Mouse (Mus musculus) limb, embryonic 14.5 days (tissue): ENCODE results near the gene Klhl11. TPM values are rescaled to one million over a fixed set of nuclear protein-coding genes. Genes with fewer than 3 reads are reported as not detected.

Source experiments
- ATAC-seq: fragments of 200-750 bp; cut with Nextera tagmentation; 2 replicates; pipeline ENCODE4 v1.8.0; 2017; ENCODE audit warnings: low read depth, moderate number of reproducible peaks, moderate TSS enrichment; ENCODE audit not compliant: low FRiP score
- DNase-seq: peaks from one replicate; pipeline ENCODE4 v3.0.0-alpha.2; 2015; ENCODE audit warnings: low spot score
- H3K27ac ChIP-seq: fragments of 300-500 bp; sonication (generic); replicated peaks from 2 replicates; pipeline ENCODE4 v1.5.1; 2014; ENCODE audit warnings: low read depth, mild to moderate bottlenecking, low read length, moderate library complexity, mixed read lengths
- H3K27me3 ChIP-seq: fragments of 300-500 bp; sonication (generic); 2 replicates; pipeline ENCODE4 v1.6.1; 2014; ENCODE audit warnings: low read length, mixed read lengths; ENCODE audit not compliant: control insufficient read depth, insufficient read depth
- H3K36me3 ChIP-seq: fragments of 300-500 bp; sonication (generic); 2 replicates; pipeline ENCODE4 v1.6.1; 2014; ENCODE audit warnings: mild to moderate bottlenecking, low read length, moderate library complexity, mixed read lengths; ENCODE audit not compliant: control insufficient read depth, insufficient read depth
- H3K4me1 ChIP-seq: fragments of 300-500 bp; sonication (generic); 2 replicates; pipeline ENCODE4 v1.6.1; 2014; ENCODE audit warnings: antibody characterized with exemption, low read length, mixed read lengths; ENCODE audit not compliant: control insufficient read depth, insufficient read depth
- H3K4me2 ChIP-seq: fragments of 300-500 bp; sonication (generic); replicated peaks from 2 replicates; pipeline ENCODE4 v1.6.1; 2014; ENCODE audit warnings: low read depth, mild to moderate bottlenecking, low read length, moderate library complexity; ENCODE audit not compliant: severe bottlenecking
- H3K4me3 ChIP-seq: fragments of 300-500 bp; sonication (generic); replicated peaks from 2 replicates; pipeline ENCODE4 v1.5.1; 2014; ENCODE audit warnings: low read length
- H3K9ac ChIP-seq: fragments of 300-500 bp; sonication (generic); 2 replicates; pipeline ENCODE4 v1.6.1; 2014; ENCODE audit warnings: mild to moderate bottlenecking, low read depth, low read length, moderate library complexity; ENCODE audit not compliant: severe bottlenecking
- H3K9me3 ChIP-seq: fragments of 300-500 bp; sonication (generic); 2 replicates; pipeline ENCODE4 v1.6.1; 2016; ENCODE audit warnings: low read length; ENCODE audit not compliant: control insufficient read depth
- POLR2A ChIP-seq: fragments of 200-500 bp; IDR thresholded peaks from 2 replicates; pipeline ENCODE4 v1.8.0; 2012; ENCODE audit warnings: inconsistent platforms, mild to moderate bottlenecking, moderate library complexity, borderline replicate concordance; ENCODE audit not compliant: insufficient read depth, insufficient read length; ENCODE audit errors: extremely low read depth
- WGBS: fragments of 180-500 bp; shearing (Covaris S2); extraction: QIAGEN DNeasy Blood & Tissue Kit; methylation state at CpG from one replicate; pipeline ENCODE4 v1.1.7; 2014; 5-methylcytosine and 5-hydroxymethylcytosine counted together
- polyA plus RNA-seq, 2 experiments: library from polyadenylated mRNA; depleted of rRNA in 1 of 2; stranded (reverse) in 1 of 2; unstranded in 1 of 2; fragments of >200 nt; fragmentation: Nextera tagmentation in 1 of 2; extraction: Ambion mirVana in 1 of 2; gene quantifications; 2 replicates each; pipeline versions ENCODE4 v1.2.1 to v1.2.3; 2012 to 2014

Gene Klhl11
- polyA plus RNA-seq (2012; rRNA removed) (5.5 and 5.8 TPM in 2 replicates), polyA plus RNA-seq (2014; fragmentation: Nextera tagmentation; extraction: Ambion mirVana) (11.5 and 12.5 TPM in 2 replicates)

DNA sequence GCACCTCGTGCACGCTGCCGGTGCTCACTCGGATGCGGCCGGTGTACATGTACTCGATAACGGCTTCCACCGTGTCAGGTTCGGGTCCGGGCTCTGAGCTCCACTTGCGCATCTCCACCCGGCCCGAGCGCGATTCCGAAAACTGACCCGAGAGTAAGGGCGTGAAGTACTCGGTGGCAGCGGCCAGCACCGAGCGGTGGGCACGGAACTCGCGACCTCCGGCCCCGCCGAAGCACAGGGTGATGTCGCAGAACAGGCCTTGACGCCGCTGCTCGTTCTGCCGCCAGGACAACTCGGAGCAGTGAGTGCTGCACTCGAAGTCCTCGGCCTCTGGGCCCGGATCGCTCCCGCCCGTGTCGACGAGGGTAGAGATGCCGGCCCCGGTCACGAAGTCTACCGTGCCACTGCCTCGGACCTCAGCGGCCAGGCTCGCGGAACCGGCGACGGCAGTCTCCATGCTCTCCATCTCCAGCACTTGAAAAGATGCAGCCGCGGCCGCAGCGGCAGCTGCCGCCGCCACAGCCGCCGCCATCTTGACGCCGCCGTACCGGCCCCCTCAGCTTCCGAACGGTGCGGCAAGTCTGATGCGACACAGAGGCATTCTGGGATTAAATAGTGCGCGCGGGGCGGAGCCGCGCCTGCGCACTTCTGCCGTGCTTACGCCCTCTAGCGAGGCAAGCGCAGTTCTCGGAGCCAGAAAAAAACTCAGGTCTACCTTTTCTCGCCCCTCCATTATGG, at the start of gene Klhl11:
Klhl11 (minus strand) TSS at position 545 of the 738 bp plus-strand sequence.
- Histone ChIP-seq H3K4me1 (peaks cover 18% of the 10 kb centered on the region), H3K27ac (peak within 1 kb of the TSS; percentile 81), H3K4me2 (peak within 1 kb of the TSS; percentile 90), H3K4me3 (peak within 1 kb of the TSS; percentile 99), H3K36me3 (peaks cover 15% of the 10 kb centered on the region), H3K9me3 (no peaks in the 10 kb centered on the region), H3K27me3 (no peaks in the 10 kb centered on the region), H3K9ac (peak within 1 kb of the TSS; percentile 93)
- DNase-seq = peak; percentile 93
- peak; percentile 96; the same call in 1 of the 2 replicates for TF ChIP-seq POLR2A
- ATAC-seq = peak; percentile 93
- 2% methylated on average over 74 of the region's 83 CpGs for WGBS

DNA sequence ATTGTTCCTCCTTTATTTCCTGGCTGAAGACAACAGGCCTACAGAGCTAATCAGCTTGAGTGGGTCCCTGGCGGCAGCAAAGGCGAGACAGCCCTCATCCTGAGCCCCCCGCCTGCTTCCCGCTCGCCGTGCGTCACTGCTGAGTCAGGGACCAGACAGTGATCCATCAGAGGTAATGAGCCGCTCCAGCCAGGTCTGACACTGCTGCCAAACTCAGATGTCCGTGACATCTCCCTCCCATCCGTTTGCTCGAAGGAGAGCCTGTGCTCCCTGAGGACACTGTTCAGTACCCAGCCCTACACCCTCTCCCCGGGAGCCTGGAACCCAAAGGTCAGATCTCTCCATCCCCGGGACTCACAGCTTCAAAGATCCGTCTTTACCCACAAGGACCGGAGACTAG, 48.3 kb upstream of the Klhl11 start:
- H3K27ac ChIP-seq = no peak overlapping the region
- no peak for TF ChIP-seq POLR2A
- DNase-seq = no peak
- peaks cover 78% of the 10 kb centered on the region for H3K36me3 ChIP-seq
- H3K9ac ChIP-seq = no peak overlapping the region
- no peak overlapping the region for H3K4me3 ChIP-seq
- 74% methylated on average over 15 of the region's 15 CpGs for WGBS
- no peak overlapping the region for H3K4me2 ChIP-seq
- H3K4me1 ChIP-seq = peaks cover 10% of the 10 kb centered on the region
- H3K27me3 ChIP-seq = no peaks in the 10 kb centered on the region
- H3K9me3 ChIP-seq = no peaks in the 10 kb centered on the region
- ATAC-seq = no peak

DNA sequence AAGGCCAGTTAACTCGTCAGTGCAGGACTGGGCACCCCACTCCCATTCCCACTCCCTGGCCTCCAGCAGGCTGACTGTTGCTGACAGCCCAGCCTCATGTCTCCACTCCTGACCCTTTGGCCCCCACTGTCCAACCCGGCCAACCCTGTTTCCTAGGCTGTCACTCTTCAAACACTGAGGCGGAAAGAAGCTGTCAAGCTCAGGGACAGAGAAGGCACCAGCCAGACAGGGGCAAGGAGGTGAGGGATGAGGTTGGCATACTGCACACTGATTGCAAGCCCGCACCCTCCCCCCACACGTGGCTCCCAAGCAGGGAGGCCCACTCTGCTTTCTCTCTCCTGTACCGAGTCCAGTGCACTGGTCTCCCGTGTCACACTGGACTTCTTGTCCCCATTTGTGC, 46.6 kb upstream of the Klhl11 start:
- H3K4me3 ChIP-seq = no peak overlapping the region
- WGBS = 87% methylated on average over 6 of the region's 7 CpGs
- H3K4me1 ChIP-seq = no peaks in the 10 kb centered on the region
- ATAC-seq (no peak), DNase-seq (no peak)
- H3K27me3 ChIP-seq = no peaks in the 10 kb centered on the region
- no peak overlapping the region for H3K9ac ChIP-seq
- H3K9me3 ChIP-seq = no peaks in the 10 kb centered on the region
- H3K27ac ChIP-seq = no peak overlapping the region
- no peak for TF ChIP-seq POLR2A
- peaks cover 94% of the 10 kb centered on the region for H3K36me3 ChIP-seq
- H3K4me2 ChIP-seq = no peak overlapping the region

DNA sequence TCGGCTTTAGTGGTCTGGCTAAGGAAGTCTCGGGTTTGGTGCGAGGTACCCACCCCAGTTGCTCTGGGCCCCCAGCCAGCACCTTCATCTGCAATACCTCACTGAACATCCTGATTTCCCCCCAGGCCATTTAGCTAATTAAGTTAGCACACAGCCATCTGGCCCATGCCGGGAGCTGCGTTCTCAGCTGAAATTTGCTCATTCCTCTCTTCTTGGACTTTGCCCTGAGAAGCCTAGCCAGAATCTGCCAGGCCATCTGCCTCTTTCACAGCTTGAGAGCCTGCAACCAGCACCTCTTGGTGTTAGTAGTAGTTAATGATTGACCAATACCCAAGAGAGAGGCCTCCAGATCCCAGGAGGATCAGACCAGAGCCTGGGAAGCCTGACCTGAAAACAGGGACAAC, 45.6 kb upstream of the Klhl11 start:
- no peak overlapping the region for H3K27ac ChIP-seq
- H3K4me2 ChIP-seq = no peak overlapping the region
- DNase-seq = no peak
- no peak overlapping the region for H3K9ac ChIP-seq
- no peak for TF ChIP-seq POLR2A
- H3K4me3 ChIP-seq = no peak overlapping the region
- ATAC-seq = no peak
- H3K4me1 ChIP-seq = no peaks in the 10 kb centered on the region
- H3K27me3 ChIP-seq = no peaks in the 10 kb centered on the region
- 56% methylated on average over 5 of the region's 5 CpGs for WGBS
- peaks cover 97% of the 10 kb centered on the region for H3K36me3 ChIP-seq
- no peaks in the 10 kb centered on the region for H3K9me3 ChIP-seq

DNA sequence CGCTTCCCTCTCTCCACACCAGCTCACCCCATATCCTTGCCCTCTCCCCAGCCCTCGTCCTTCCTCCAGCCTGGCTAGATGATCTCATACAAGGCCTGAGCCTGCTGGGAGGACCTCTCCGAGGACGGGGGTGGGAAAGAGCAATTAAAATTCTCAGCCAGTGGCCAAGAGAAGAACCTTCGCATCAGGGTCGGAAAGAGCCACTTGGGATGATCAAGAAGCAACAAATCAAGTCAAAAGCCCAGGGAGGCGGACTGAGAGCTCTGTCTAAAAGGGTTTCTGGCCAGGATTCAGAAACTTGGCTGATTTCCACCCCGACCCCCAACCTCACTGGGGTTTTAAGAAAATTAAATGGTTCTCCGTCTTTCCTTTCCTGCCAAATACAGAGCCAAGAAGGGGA, 43.8 kb upstream of the Klhl11 start:
- Histone ChIP-seq H3K4me1 (no peaks in the 10 kb centered on the region), H3K9ac (no peak overlapping the region), H3K27ac (no peak overlapping the region), H3K4me3 (no peak overlapping the region), H3K9me3 (no peaks in the 10 kb centered on the region), H3K4me2 (no peak overlapping the region), H3K27me3 (no peaks in the 10 kb centered on the region), H3K36me3 (peaks cover 95% of the 10 kb centered on the region)
- peak; percentile 32; the same call in 1 of the 2 replicates for ATAC-seq
- DNase-seq = peak; percentile 64
- WGBS = 67% methylated on average over 9 of the region's 9 CpGs
- TF ChIP-seq POLR2A = no peak

DNA sequence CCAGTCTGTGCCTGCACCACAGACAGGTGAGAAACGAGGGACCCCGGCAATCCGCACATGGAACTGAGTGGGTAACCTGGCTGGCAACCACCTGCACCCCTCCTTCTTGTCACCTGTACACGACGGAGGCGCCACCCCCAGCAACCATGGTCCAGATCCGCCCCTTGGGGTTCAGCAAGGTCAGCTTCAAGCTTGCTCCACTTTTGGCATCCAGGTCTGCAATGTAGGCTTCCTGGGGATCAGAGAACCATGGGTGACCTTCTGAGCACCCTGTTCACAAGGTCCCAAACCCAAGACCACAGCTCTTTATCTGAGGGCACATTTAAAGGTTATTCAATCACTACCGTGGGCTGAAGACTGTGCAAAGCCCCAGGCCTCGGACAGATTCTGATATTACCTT, 43.2 kb upstream of the Klhl11 start:
- Histone ChIP-seq H3K4me2 (no peak overlapping the region), H3K4me3 (no peak overlapping the region), H3K9me3 (no peaks in the 10 kb centered on the region), H3K9ac (no peak overlapping the region), H3K4me1 (no peaks in the 10 kb centered on the region), H3K27ac (no peak overlapping the region), H3K36me3 (peaks cover 95% of the 10 kb centered on the region), H3K27me3 (no peaks in the 10 kb centered on the region)
- ATAC-seq (no peak), DNase-seq (no peak)
- no peak for TF ChIP-seq POLR2A
- 90% methylated on average over 9 of the region's 9 CpGs for WGBS
